Mouse (Mus musculus) naive thymus-derived CD4-positive, alpha-beta T cell, adult 2 months (primary cell): ENCODE results near the gene Tnrc6b.
A peak's percentile ranks its signal among the peaks of the same experiment; 100 is the strongest.
"Not testable (repeated sequence)": the region's sequence is repeated elsewhere in the genome, so short reads cannot be mapped to it uniquely, and the experiment has no call there.

ENCODE experiments used
- DNase-seq: peaks from one replicate; pipeline ENCODE4 v3.0.0-alpha.2; 2011; ENCODE audit warnings: low read depth

The Tnrc6b gene

DNA sequence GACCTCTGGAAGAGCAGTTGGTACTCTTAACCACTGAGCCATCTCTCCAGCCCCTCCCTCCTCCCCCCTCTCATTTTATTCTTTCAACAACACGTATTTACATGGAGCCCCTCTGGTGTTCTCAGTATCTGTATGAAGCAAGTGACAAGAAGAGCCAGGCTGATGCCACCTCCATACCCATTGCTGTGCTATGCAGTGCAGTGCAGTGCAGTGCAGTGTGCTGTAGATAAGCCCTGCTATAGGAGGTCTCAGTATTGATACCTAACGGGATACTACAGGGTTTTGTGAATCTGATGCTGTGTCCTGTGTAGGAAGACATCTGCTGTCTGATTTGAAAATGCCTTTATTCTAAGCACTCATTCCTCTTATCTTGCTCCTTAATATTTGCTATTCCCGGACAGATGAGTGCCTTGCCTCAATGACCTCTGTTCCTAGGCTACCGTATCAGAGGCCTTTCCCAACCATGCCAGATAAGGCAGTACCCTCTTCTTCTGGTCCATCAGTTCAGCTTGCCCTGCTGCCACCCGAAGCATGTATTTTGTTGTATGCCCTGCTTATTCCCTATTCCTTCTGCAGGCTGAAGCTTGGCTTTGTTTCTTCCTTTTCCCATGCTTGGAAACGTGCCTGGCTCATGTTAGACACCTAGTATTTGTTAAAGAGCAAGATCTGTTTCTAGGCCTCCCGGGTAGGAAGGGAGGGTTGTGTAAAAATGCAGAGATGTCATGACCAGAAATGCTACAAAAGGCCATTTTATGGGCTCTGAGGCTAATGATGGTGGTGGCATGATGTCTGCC lies 139.8 kb downstream of the Tnrc6b start:
- no peak for DNase-seq

DNA sequence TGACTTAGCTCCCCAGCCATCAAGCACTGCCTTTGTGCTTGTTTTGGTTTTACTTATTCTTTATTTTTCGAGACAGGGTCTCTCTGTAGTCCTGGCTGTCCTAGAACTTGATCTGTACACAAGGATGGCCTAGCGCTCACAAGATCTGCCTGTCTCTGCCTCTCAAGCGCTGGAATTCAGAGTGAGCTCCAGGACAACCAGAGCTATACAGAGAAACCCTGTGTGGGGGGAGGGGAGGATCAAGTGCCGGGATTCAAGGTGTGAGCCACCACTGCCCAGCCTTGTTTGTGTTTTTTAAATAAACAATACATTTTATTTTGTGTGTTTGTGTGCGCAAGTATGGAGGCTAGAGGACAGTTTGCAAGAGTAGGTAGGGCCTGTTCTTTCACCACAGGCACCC lies 141.0 kb downstream of the Tnrc6b start:
- DNase-seq = no peak

DNA sequence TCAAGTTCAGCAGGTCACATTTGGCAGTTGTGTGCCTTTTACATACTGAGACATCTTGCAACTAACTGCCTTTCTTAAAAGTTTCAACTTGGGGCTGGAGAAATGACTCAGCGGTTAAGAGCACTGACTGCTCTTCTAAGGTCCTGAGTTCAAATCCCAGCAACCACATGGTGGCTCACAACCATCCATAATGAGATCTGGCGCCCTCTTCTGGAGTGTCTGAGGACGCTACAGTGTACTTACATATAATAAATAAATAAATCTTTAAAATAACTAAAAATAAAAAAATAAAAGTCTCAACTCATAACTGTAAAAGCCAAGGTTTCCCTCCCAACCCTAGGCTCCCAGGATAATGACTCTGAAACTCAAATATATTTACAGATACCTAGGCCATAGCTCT lies 141.4 kb downstream of the Tnrc6b start:
- DNase-seq = not testable (repeated sequence)

DNA sequence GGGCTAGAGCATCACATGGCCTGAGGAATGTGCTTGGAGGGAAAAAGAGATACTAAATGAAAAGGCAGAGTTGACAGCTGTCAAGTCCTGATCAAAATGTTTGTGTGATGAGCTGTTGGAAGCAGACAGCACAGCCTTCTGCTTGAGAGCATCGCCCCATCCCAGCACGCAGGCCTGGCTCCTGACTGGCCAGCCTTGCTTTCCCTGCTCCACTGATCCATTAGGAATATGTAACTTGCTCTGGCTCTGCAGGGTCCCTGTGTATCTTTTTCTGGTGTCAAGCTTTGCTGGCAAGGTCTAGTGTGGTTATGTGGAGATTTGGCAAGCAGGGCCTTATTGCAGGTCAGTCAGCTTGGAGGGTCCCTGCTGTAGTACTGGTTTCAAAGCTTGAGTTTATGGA lies 148.3 kb downstream of the Tnrc6b start:
- no peak for DNase-seq

DNA sequence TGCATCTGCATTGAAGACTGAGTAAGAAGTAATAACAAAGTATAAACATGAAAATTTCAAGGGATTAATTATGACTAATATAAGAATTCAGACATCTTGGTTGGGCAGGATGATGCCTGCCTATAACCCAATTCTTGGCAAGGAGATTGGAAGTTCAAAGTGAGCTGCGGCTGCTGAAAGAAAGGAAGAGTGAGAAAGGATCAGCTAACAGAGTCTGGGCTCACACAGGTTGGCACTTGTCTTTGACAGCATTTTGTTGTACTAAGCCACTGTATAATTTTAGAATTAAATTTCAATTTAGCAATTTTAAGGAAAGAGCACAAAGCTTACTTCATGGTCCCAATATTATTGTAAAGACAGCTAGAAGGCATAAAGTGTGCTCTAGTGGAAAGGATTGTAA lies 150.2 kb downstream of the Tnrc6b start:
- DNase-seq = no peak

DNA sequence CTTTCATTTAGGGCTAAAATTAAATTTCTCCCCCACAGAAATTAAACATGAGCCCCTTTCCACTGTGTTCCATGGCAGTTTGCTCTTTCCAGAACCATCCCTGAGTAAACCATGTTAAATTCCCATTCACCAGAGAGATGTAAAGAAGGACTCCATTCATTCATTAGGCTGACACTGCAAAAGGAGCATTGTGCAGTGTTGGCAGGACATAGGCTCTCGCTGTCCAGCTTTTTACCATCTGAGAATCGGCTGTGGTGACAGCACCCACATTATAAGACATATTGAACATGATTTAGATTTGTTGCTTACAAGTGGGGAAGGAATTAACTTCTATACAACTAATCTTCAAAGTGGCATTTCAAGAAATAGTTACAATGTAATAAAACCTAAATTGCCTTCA lies 150.9 kb downstream of the Tnrc6b start:
- no peak for DNase-seq

DNA sequence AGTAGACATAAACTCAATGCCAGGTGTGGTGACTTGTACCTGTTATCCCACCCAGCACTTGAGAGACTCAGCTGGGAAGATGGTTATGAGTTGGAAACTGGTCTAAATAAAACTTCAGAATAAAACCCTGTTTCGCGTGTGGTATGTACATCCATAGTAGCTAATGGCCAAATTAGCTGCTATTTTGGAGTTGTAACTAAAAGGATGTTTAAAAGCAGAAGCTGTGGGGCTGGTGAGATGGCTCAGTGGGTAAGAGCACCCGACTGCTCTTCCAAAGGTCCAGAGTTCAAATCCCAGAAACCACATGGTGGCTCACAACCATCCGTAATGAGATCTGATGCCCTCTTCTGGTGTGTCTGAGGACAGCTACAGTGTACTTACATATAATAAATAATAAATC lies 157.5 kb downstream of the Tnrc6b start:
- DNase-seq = not testable (repeated sequence)

DNA sequence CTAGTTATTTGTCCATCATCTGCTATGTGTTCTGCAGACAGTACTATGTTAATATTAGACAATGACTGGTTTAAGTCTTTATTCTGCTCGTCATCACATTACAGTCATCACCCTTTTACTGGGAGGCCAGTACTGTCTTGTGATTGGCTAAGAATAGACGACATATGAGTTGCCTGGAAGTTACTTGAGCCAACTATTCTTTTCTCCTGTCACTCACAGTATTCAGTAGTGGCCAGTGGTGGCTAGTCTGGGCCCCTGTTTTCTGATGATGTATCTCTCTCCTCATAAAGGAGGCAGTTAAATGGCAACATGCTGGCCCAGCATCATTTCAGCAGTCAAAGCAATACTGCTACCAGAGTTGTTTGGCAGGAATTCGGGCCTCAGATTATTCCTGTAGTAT lies 163.6 kb downstream of the Tnrc6b start:
- no peak for DNase-seq

DNA sequence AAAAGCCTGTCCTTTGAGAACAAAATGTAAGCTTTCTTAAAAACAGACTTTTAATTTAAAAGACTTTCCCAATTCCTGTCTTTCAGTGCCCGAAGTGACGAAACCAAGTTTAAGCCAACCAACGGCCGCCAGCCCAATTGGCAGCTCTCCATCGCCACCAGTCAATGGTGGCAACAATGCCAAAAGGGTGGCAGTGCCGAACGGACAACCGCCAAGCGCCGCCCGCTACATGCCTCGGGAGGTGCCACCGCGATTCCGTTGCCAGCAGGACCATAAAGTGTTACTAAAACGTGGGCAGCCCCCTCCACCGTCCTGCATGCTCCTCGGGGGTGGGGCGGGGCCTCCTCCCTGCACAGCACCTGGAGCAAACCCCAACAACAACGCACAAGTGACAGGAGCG lies 165.1 kb downstream of the Tnrc6b start:
- no peak for DNase-seq

DNA sequence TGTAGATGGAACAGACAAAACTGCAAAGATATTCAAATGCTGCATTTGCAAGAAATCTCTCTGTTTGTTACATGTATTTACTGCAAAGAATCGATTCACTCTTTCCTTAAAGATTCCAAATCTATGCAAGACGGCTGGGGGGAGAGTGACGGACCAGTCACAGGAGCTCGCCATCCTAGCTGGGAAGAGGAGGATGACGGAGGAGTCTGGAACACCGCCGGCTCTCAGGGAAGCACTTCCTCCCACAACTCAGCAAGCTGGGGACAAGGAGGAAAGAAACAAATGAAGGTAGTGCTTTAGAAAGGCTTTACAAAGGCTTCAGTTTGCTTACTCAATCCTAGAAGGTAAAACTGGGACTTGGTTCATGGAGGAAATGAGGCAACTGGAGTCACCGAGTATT lies 173.0 kb downstream of the Tnrc6b start:
- DNase-seq = no peak

DNA sequence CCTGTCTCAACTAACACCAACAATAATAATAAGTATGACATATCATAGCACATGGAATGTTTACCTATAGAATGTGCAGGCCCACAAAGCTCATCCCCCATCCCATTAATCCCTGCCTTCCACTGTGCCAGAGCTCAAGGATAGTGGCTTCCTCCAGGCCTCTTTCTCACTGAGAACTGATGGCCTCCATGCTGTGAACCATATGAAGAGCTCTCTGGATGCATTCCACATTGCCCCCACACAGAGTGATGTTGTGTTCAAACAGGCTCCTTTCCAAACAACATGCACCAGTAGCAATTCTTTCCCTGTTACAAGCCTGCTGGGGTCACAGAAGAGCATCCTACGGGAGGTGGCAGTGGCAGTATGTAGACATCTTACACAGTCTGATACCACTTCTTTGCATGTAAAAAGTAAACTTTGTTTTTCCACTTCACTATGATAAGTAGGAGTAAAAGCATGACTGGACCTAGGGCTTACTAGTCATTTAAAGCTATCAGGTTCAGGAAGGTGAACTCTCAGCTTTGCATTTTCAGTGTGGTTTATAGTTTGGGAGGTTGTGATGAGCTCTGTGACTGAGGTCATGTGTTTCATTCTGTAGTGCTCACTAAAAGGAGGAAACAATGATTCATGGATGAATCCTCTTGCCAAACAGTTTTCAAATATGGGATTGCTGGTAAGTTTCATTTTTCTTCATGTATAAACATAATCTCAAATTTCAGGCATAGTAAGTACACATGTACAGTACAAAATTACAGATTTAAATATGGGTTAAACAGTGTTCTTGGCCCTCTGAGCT lies 175.4 kb downstream of the Tnrc6b start:
- DNase-seq = no peak

DNA sequence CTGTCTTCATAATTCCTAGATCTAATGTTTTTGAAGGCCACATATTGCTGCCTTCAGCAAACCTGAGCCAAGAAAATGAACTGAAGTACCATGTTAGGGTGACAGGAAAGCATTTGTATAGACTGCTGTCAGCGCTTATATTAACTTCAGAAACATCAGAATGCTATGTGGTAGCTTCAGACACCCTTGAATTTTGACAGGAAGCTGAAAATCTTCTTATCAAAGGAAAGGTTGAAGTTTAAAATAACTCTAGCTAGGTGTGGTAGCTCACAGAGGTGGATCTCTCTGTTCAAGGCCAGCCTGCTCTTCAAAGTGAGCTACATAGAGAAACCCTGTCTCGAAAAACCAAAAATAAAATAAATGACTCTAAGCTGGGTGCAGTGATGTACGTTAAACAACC lies 181.2 kb downstream of the Tnrc6b start:
- DNase-seq = peak; percentile 74

DNA sequence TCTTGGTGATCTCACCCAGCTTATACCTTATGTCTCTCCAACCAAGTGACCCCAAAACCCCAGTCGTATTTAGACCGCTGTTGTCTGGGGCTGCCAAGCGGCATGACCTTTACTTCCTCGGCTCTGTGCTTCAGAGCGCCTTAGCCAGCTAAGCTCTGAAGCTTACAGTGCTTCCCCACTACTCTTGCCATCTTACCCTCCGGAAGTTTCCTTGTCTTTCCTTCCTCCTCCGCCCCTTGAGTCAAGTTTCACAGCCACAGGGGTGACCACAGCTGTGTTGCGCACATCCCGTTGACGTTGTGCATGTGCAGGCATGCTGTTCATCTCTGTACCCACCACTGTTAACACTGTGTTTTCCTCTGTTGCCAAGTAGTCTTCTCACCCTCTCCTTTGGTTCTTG lies 185.6 kb downstream of the Tnrc6b start:
- DNase-seq = peak; percentile 86

DNA sequence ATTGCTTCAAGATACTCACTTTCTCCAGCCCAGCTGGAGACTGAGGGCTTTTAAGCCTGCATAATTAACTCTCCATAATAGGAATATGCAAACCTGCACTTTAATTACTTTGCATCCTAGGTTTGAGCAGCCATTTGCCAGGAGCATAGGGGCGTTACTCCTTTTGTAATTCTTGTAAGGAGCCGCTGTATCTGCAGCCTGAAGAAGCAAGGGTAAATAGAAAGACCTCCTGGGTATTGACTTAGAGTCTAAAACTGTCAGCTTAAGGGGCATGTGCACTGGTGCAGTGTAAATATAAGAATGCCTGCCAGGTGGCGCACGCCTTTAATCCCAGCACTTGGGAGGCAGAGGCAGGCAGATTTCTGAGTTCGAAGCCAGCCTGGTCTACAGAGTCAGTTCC lies 186.8 kb downstream of the Tnrc6b start:
- DNase-seq = no peak

DNA sequence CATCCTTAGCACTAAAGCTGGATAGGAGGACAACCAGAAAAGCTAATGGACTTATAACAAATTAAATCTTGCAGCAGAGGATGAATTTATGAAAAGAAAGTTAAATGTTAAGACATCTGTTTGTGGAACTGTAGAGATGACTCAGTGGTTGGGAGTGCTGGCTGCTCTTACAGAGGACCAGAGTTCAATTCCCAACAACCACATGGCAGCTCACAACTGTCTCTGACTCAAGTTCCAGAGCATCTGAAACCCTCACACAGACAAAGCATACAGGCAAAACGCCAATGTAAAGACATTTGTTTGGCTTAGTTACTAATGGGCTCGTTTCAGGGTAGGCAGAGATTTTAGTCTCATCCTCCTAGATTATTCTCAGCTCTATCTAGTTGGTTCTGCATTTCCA lies 188.7 kb downstream of the Tnrc6b start:
- DNase-seq = no peak

DNA sequence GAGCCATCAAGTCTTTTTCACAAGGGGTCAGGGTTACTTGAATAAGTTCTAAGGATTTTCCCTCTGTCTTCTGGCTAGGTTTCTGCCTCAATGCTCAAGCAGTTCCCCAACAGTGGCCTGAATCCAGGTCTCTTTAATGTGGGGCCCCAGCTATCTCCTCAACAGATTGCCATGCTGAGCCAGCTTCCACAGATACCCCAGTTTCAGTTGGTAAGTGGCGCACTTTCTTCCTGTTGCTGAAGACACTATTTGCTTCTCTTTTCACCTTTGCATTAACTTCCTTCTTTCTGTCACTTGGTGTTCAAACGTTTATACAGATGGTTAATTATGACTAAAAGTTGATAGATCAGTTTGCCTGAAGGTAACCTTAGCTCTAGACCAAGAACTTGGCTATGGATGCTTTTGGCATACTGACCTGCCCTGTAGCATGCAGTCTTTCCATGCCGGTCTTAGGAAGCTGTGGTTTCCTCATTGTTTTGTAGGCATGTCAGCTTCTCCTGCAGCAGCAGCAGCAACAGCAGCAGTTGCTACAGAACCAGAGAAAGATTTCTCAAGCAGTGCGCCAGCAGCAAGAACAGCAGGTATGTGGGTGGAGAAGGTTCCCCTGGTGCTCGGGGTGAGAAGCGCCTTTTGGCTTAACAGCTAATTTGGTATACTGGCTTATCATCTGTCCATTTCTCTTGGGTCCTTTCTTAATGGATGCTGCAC lies 190.8 kb downstream of the Tnrc6b start:
- peak; percentile 48 for DNase-seq

DNA sequence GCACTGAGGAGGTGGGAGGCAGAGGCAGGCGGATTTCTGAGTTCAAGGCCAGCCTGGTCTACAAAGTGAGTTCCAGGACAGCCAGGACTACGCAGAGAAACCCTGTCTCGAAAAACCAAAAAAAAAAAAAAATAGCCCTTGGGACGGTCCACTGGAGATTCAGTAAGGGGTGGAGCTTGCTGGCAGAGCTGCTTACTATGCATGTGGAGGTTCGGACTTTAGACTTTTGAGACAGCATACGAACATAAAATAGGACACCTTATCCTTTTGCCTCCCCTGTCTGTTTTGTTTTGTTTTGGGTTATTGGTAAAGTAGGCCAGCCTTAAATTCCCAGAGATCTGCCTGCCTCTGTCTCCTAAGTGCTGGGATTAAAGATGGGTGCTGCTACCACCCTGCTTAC lies 193.7 kb downstream of the Tnrc6b start:
- DNase-seq = not testable (repeated sequence)

DNA sequence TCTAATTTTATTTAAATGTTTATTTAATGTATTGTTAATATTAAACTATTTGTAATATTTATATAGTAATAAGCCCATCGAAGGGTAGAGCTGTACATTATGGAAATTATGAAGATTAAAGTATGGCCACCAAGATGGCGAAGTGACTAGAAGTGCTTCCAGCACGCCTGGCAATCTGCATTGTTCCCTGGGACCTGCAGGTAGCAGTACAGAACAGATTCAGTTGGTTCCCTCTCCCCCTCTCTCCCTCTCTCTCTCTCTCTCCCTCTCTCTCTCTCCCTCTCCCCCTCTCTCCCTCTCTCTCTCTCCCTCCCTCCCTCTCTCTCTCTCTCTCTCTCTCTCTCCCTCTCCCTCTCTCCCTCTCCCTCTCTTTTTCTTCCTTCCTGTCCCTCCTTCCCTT lies 199.1 kb downstream of the Tnrc6b start:
- no peak for DNase-seq

DNA sequence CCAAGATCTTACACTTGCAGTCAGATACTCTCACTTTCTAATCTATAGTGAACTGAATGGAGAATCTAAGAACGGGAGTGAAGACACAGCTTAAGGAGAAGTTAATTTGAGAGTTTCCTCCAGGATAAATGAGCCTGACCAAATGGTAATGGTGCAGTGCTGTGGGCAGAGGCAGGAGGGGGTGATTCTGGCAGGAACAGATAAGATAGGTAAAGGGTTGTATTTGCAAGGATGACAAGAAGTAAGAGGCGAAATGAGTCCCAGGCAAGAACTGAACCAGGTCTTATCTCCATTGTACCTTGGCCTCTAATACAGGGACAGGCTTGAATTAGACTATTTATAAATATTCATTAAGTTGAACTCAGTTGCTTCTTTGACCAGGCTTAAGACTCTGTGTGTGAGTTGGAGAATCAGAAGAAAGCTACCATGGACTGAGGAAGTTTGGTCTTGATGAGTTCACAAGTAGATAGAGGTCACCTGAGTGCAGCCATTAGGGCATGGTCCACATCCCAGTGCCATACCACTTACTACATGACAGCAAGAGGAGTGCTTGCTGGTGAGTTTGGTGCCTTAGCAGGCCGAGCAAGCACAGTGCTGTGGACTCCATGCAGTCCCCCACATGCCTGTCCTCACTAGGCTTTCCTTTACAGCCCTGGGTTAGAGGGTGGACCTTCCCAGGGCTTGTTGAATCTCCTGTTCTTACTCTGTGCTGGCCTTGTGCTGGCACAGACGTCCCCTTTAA lies 199.8 kb downstream of the Tnrc6b start:
- DNase-seq = no peak

DNA sequence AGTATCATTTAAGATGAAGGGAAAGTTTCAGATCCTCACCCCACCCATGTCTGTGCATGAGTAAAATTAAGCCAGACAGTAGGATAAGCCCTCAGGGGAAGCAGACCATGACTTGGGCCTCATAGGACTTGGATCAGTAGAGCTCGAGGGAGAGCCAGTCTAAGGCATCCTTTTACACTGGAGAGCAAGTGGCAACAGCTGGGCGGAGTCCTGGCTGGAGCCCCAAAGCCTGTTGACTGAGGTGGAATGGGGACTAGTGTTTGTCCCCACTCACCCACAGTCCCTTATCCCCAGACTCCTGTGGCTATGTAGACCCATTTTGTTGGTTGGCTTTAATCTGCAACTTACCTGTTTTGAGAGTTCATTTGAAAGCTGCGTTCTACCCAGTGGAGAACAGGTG lies 201.1 kb downstream of the Tnrc6b start:
- no peak for DNase-seq

DNA sequence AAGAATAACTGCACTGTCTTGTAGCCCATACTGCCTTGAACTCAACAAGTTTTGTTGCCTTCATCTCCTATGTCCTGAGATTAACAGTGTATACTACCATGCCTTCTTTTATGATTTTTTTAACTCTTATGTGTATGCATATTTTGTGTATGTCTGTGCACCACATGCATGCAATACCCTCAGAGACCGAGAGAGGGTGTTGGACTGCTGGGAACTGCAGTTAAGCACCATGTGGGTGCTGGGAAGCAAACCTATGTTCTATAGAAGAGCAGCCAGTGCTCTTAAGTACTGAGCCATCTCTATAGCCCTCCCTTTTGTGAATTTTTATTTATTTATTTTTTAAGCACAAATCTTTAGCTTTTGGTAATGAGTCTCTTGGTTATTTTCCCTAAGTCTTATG lies 202.7 kb downstream of the Tnrc6b start:
- no peak for DNase-seq

DNA sequence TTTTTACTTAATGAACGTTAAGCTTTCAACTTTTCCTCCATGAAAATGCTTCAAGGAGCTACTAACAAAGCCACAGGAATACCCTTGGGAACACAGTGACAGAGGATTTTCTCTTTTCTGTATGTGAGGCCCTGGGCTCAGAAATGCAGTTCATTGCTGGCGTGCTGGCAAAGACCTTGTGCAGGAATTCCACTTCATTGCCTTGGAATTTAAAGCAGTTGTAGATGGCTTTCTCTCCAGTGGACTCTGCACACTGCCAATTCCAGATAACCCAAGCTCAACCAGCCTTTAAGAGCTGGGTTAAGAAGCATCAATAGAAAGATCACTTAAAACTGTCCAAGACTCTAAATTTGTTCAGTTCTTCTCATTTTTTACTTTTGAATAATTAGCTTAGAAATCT lies 204.7 kb downstream of the Tnrc6b start:
- DNase-seq = no peak
